Mouse (Mus musculus) small intestine, adult 2 months (tissue): Measurements from ENCODE around the gene Clk3. TPM values are rescaled to one million over a fixed set of nuclear protein-coding genes. Genes with fewer than 3 reads are reported as not detected.

ENCODE experiments used
- H3K27ac ChIP-seq: fragments of 200-500 bp; 2 replicates; pipeline ENCODE4 v1.5.1; 2012; ENCODE audit warnings: low read depth, low read length, control low read depth, inconsistent platforms; ENCODE audit not compliant: insufficient read depth
- H3K27me3 ChIP-seq: fragments of 200-500 bp; 2 replicates; pipeline ENCODE4 v1.6.1; 2012; ENCODE audit warnings: mild to moderate bottlenecking, moderate library complexity, low read length, inconsistent platforms; ENCODE audit not compliant: control insufficient read depth, insufficient read depth
- H3K36me3 ChIP-seq: fragments of 200-500 bp; 2 replicates; pipeline ENCODE4 v1.6.1; 2012; ENCODE audit warnings: mild to moderate bottlenecking, low read length, control low read depth, inconsistent platforms; ENCODE audit not compliant: control insufficient read depth, insufficient read depth
- H3K4me1 ChIP-seq: fragments of 200-500 bp; 2 replicates; pipeline ENCODE4 v1.6.1; 2012; ENCODE audit warnings: low read length, inconsistent platforms, mixed read lengths; ENCODE audit not compliant: control insufficient read depth, insufficient read depth, insufficient read length
- H3K4me3 ChIP-seq: fragments of 200-500 bp; 2 replicates; pipeline ENCODE4 v1.5.1; 2012; ENCODE audit warnings: low read depth, mild to moderate bottlenecking, control low read depth, inconsistent platforms, low read length, moderate library complexity
- CTCF ChIP-seq: fragments of 200-500 bp; IDR thresholded peaks from 2 replicates; pipeline ENCODE4 v1.5.1; 2012; ENCODE audit warnings: low read depth, mild to moderate bottlenecking, control low read depth, inconsistent platforms, low read length, moderate library complexity, mixed read lengths; ENCODE audit not compliant: insufficient replicate concordance, insufficient read length; ENCODE audit errors: extremely low read depth
- POLR2A ChIP-seq: fragments of 200-500 bp; IDR thresholded peaks from 2 replicates; pipeline ENCODE4 v1.6.1; 2012; ENCODE audit warnings: low read depth, mild to moderate bottlenecking, control low read depth, inconsistent platforms, low read length, moderate library complexity
- WGBS: fragments of 180-500 bp; shearing (Covaris S2); methylation state at CpG from one replicate; pipeline ENCODE4 v1.1.7; 2018; 5-methylcytosine and 5-hydroxymethylcytosine counted together
- polyA plus RNA-seq: library from polyadenylated mRNA; depleted of rRNA; stranded (reverse); fragments of >200 nt; gene quantifications from 2 replicates; pipeline ENCODE4 v1.2.3, GENCODE M21; 2012

The Clk3 gene
- polyA plus RNA-seq, 1 experiment = 66.1 TPM

DNA sequence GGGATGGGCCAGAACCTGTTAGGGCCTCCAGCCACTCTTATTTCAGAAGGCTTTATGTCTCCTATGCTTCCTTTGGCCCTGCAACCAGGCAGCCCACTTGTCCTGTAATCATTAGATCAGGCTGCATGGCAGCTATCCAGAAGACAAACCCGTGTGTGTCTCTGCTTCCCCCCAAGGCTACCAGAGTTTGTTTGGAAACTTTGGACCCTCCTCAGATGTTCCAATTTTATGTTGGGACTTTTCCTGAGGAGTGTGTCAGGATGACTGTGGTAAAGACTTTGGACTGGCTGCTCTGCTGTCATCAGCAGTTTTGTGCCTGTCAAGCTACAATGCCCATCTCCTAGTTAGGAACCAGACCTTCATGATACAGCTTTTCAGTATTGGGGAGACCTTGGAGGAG, 16.8 kb downstream of the Clk3 start:
- Histone ChIP-seq H3K4me1 (peaks cover 14% of the 10 kb centered on the region; the same call in 1 of the 2 replicates), H3K27me3 (no peaks in the 10 kb centered on the region), H3K27ac (peak overlapping the region; percentile 55), H3K4me3 (no peak overlapping the region), H3K36me3 (peaks cover 86% of the 10 kb centered on the region)
- WGBS = 13% methylated on average over 1 of the region's 1 CpGs
- TF ChIP-seq POLR2A (no peak), CTCF (no peak)

DNA sequence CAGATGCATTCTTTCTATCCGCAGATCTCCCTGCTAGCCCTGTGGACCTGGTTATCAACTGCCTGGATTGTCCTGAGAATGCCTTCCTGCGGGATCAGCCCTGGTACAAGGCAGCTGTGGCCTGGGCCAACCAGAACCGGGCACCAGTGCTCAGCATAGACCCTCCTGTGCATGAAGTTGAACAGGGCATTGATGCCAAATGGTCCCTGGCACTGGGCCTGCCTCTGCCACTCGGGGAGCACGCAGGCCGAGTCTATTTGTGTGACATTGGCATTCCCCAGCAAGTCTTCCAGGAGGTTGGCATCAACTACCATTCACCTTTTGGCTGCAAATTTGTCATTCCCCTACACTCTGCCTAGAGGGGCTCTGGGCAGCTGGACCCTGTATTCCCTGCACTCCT, 17.5 kb downstream of the Clk3 start:
- WGBS = 76% methylated on average over 6 of the region's 6 CpGs
- H3K36me3 ChIP-seq = peaks cover 82% of the 10 kb centered on the region
- peak overlapping the region; percentile 55; the same call in 1 of the 2 replicates for H3K27ac ChIP-seq
- peaks cover 14% of the 10 kb centered on the region; the same call in 1 of the 2 replicates for H3K4me1 ChIP-seq
- H3K27me3 ChIP-seq = no peaks in the 10 kb centered on the region
- TF ChIP-seq POLR2A = no peak
- TF ChIP-seq CTCF = no peak
- no peak overlapping the region for H3K4me3 ChIP-seq

DNA sequence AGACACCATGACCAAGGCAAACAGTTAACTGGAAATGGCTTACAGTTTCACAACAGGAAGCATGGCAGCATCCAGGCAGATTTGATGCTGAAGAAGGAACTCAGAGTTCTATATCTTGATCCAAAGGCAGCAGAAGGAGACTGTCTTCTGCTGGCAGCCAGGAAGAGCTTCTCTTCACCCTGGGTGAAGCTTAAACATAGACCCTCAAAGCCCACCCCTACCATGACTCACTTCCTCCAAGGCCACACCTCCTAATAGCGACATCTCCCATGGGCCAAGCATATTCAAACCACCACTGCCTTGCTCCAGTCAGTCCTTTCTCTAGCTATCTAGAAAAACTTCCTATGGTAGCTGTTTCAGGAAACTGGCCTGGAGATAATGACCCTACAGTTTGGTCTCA, 18.6 kb downstream of the Clk3 start:
- TF ChIP-seq POLR2A (no peak), CTCF (no peak)
- WGBS = 74% methylated on average over 1 of the region's 1 CpGs
- Histone ChIP-seq H3K36me3 (peaks cover 75% of the 10 kb centered on the region), H3K4me3 (no peak overlapping the region), H3K4me1 (peaks cover 14% of the 10 kb centered on the region; the same call in 1 of the 2 replicates), H3K27ac (no peak overlapping the region), H3K27me3 (no peaks in the 10 kb centered on the region)

DNA sequence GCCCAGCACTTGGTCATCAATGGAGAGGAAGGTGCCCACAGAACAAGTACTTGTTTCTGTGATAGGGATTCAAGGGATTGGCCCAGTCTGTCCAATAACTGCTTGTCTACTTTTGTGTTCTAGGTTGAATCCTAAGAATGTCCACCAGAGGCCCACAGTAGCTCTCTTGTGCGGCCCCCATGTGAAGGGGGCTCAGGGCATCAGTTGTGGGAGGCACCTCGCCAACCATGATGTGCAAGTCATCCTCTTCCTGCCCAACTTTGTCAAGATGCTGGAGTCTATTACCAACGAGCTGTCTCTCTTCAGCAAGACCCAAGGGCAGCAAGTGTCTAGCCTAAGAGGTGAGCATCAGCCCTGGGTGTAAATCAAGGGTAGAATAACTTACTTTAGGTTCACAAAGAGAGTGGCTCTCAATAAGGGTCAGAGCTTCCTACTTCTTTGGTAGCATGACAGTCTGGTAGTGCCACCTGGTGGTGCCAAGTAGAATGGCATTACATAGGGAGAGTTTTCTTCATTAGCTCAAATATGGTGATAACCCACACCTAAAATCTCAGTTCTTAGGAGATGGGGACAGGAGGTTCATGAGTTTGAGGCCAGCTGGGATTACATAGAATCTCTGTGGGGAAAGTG, 21.1 kb downstream of the Clk3 start:
- peaks cover 68% of the 10 kb centered on the region for H3K36me3 ChIP-seq
- H3K4me3 ChIP-seq = no peak overlapping the region
- TF ChIP-seq CTCF (peak; percentile 23; the same call in 1 of the 2 replicates), POLR2A (no peak)
- no peaks in the 10 kb centered on the region for H3K27me3 ChIP-seq
- no peak overlapping the region for H3K27ac ChIP-seq
- WGBS = 58% methylated on average over 3 of the region's 3 CpGs
- H3K4me1 ChIP-seq = peaks cover 14% of the 10 kb centered on the region; the same call in 1 of the 2 replicates

DNA sequence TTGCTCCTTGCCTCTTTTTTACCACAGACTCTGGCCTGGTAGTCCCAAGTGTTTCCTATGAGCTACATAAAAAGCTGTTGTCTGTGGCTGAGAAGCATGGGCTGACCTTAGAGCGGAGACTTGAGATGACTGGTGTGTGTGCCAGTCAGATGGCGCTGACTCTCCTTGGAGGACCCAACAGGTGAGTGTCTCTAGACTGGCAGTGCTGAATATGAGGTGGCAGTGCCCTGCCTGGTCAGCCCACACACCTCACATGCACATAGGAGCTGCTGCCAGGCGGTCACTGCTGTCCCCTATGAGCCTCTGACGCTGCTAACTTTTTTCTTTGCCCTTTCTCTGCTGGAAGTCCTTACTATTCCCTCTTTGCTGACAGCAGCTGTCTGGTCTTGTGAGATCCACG, 25.8 kb downstream of the Clk3 start:
- WGBS = 92% methylated on average over 5 of the region's 5 CpGs
- Histone ChIP-seq H3K27ac (no peak overlapping the region), H3K36me3 (peaks cover 32% of the 10 kb centered on the region), H3K27me3 (no peaks in the 10 kb centered on the region), H3K4me3 (no peak overlapping the region), H3K4me1 (no peaks in the 10 kb centered on the region)
- TF ChIP-seq CTCF (no peak), POLR2A (no peak)

DNA sequence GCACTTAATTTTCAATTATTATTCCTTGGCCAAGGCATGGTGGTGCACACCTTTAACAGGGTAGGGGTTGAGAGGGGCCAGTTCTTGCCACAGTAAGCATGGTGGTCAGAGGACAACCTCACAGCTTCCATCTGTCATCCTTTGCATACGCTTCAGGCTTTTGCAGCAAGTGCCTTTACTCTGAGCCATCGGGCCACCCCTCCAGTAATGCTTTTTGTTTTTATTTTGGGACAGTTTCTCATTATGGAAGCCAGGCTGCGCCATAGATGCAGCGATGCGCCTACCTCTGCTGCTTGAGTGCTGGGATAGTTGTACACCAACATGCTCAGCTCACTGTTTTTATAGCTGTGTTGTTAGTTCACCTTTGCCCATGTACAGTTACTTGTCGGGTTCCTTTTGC, 32.1 kb downstream of the Clk3 start:
- H3K4me1 ChIP-seq = no peaks in the 10 kb centered on the region
- no peak overlapping the region for H3K4me3 ChIP-seq
- H3K27ac ChIP-seq = no peak overlapping the region
- H3K27me3 ChIP-seq = no peaks in the 10 kb centered on the region
- whole genome bisulfite sequencing = 82% methylated on average over 6 of the region's 6 CpGs
- peaks cover 17% of the 10 kb centered on the region for H3K36me3 ChIP-seq
- TF ChIP-seq POLR2A = no peak
- no peak for TF ChIP-seq CTCF

DNA sequence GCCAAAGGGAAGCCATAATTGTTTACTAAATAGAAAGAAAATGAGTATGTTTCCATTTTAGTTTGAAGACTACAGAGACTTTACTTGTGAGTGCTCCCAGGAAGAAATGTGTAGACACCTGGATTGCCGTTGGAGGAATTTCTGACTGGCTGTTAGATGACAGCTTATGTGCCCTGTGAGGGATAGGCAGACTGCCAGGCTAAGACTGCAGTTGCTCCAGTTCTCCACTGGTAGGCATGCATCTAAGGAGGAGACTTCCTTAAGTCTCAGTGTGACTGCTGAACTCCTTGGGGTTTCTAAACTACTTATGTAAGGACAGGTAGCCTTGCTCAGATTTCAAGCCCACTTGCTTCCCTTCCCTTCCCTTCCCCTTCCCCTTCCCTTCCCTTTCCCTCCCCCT, 37.3 kb downstream of the Clk3 start:
- Histone ChIP-seq H3K4me1 (peaks cover 3% of the 10 kb centered on the region; the same call in 1 of the 2 replicates), H3K36me3 (peaks cover 26% of the 10 kb centered on the region), H3K27me3 (no peaks in the 10 kb centered on the region), H3K27ac (no peak overlapping the region), H3K4me3 (no peak overlapping the region)
- TF ChIP-seq POLR2A (no peak), CTCF (no peak)
- 81% methylated on average over 1 of the region's 1 CpGs for WGBS
